Mouse (Mus musculus) heart, postnatal 0 days (tissue): ENCODE data around the gene Fam114a1.

Experiments used
- CTCF ChIP-seq: IDR thresholded peaks from 2 replicates; pipeline ENCODE4 v1.5.1; 2016; ENCODE audit warnings: antibody characterized with exemption, control low read depth, low read depth
- EP300 ChIP-seq: IDR thresholded peaks from 2 replicates; pipeline ENCODE4 v1.6.1; 2016; ENCODE audit warnings: antibody characterized with exemption, low read depth

DNA sequence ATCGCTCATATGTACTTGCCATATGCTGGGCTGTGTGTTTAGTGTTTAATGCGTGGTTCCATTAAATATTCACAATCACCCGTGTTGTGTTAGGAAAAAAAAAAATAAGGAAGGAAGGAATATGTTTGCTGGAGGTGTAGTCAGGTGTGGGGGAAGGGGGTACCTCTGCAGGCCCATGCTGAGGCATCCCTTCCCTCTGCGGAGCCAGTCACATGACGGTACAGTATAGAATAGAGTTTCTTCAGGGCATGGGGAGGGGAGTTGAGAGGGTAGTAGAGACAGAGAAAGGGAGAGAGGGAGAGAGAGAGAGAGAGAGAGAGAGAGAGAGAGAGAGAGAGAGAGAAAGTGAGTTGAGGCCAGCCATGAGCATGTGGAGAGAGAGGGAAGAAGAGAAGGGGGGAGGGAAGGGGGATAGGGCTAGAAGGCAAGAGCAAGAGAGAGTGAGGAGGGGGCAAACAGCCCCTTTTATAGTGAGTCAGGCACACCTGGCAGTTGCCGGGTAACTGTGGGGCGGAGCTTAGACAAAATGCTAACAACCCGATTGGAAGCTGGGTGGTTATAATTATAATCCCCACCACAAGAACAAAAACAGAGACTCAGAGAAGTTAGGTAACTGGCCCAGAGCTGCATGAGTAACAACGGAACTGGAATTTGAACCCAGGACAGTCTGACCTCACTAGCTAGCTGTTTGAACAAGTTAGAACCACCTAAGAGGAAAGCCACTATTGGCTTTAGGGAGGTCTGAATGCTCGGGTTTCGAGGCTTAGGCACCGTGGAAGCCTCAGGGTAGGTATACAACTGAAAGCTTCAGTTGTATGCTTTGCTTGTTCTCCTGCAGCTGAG, 76.8 kb downstream of the Fam114a1 start:
- TF ChIP-seq EP300, result no peak
- TF ChIP-seq CTCF, result no peak
